7 mouse cellular contexts compared by ENCODE assay signal in the genomic region with DNA sequence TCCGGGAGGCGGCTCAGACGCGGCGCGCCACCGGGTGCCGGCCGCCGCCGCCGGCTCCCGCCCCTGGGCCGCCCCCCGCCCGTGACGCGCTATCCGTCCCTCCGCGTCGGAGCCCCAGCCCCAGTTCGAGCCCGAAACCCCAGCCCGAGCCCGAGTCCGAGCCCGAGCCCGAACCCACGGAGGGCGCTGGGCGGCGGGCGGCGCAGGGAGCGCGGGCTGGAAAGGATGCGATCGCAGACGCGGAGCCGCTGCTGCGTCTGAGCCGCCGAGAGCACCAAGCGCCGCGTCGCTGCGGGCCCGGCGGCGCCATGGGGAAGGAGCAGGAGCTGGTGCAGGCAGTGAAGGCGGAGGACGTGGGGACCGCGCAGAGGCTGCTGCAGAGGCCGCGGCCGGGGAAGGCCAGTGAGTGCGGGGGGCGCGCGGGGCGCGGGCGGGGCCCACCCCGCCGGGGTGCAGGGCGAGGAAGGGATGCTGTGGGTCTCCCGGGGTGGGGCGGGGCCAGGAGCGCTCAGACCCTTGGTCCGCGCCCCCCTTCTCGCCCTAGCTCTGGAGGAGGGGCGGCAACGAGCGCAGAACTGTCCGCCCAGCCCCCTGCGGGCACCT. TPM values are rescaled to one million over a fixed set of nuclear protein-coding genes. Genes with fewer than 3 reads are reported as not detected.
A peak's percentile ranks its signal among the peaks of the same experiment; 100 is the strongest.
DNase-seq lines count a peak whose midpoint lies in the region; ATAC-seq lines count a peak whose summit lies in the region.

No protein-coding gene starts in this region.

- no peaks in the 10 kb centered on the region for H3K9me3 ChIP-seq in lung, embryonic 15.5 days
- H3K9me3 ChIP-seq in forebrain, embryonic 12.5 days, result no peaks in the 10 kb centered on the region
- H3K9me3 ChIP-seq in intestine, embryonic 15.5 days, result no peaks in the 10 kb centered on the region
- H3K9me3 ChIP-seq in midbrain, embryonic 10.5 days (replicated peaks), result no peaks in the 10 kb centered on the region

- H3K27me3 ChIP-seq in lung, embryonic 15.5 days, result peaks cover 44% of the 10 kb centered on the region
- H3K27me3 ChIP-seq in forebrain, embryonic 12.5 days, result peaks cover 15% of the 10 kb centered on the region
- peaks cover 36% of the 10 kb centered on the region for H3K27me3 ChIP-seq in intestine, embryonic 15.5 days (replicated peaks)
- H3K27me3 ChIP-seq in midbrain, embryonic 10.5 days (ENCODE audit: low read depth, poor library complexity, severe bottlenecking), result peaks cover 41% of the 10 kb centered on the region

- 0% methylated on average over 29 of the region's 81 CpGs for WGBS in lung, embryonic 15.5 days
- WGBS in forebrain, embryonic 12.5 days, result under 1% methylated on average over 54 of the region's 81 CpGs
- WGBS in intestine, embryonic 15.5 days, result 0% methylated on average over 79 of the region's 81 CpGs
- under 1% methylated on average over 77 of the region's 81 CpGs for WGBS in midbrain, embryonic 10.5 days

- ATAC-seq in lung, embryonic 15.5 days (ENCODE audit: borderline replicate concordance, extremely low read depth, low FRiP score, low TSS enrichment), result peak; percentile 66
- ATAC-seq in forebrain, embryonic 12.5 days (ENCODE audit: low FRiP score), result peak; percentile 82
- ATAC-seq in intestine, embryonic 15.5 days, result peak; percentile 65

- H3K9ac ChIP-seq in lung, embryonic 15.5 days, result peak overlapping the region; percentile 57
- H3K9ac ChIP-seq in forebrain, embryonic 12.5 days, result peak overlapping the region; percentile 90
- H3K9ac ChIP-seq in intestine, embryonic 15.5 days, result peak overlapping the region; percentile 73

- H3K4me1 ChIP-seq in lung, embryonic 15.5 days, result peaks cover 13% of the 10 kb centered on the region
- no peaks in the 10 kb centered on the region for H3K4me1 ChIP-seq in brown adipose tissue, adult 24 weeks (ENCODE audit: control insufficient read depth, insufficient read depth, insufficient read length, low read length)
- H3K4me1 ChIP-seq in forebrain, embryonic 12.5 days, result peaks cover 40% of the 10 kb centered on the region
- H3K4me1 ChIP-seq in intestine, embryonic 15.5 days (replicated peaks), result peaks cover 16% of the 10 kb centered on the region
- H3K4me1 ChIP-seq in midbrain, embryonic 10.5 days, result peaks cover 44% of the 10 kb centered on the region

- no peak overlapping the region for H3K27ac ChIP-seq in lung, embryonic 15.5 days
- no peak overlapping the region for H3K27ac ChIP-seq in brown adipose tissue, adult 24 weeks (replicated peaks; ENCODE audit: low read depth, low read length)
- H3K27ac ChIP-seq in forebrain, embryonic 12.5 days, result peak overlapping the region; percentile 90
- peak overlapping the region; percentile 32; the same call in 1 of the 2 replicates for H3K27ac ChIP-seq in intestine, embryonic 15.5 days
- peak overlapping the region; percentile 91 for H3K27ac ChIP-seq in midbrain, embryonic 10.5 days (replicated peaks)

- peak overlapping the region; percentile 100 for H3K4me2 ChIP-seq in lung, embryonic 15.5 days
- peak overlapping the region; percentile 92 for H3K4me2 ChIP-seq in forebrain, embryonic 12.5 days
- H3K4me2 ChIP-seq in intestine, embryonic 15.5 days (replicated peaks), result peak overlapping the region; percentile 100

- no peak for DNase-seq in lung, postnatal 36 days
- peak; percentile 69 for DNase-seq in midbrain, embryonic 10.5 days (ENCODE audit: low spot score)
- DNase-seq in testis, postnatal 10 days (ENCODE audit: low spot score), result peak; percentile 78

- peak overlapping the region; percentile 54 for H3K4me3 ChIP-seq in lung, embryonic 15.5 days
- peak overlapping the region; percentile 66 for H3K4me3 ChIP-seq in brown adipose tissue, adult 24 weeks (ENCODE audit: insufficient read depth, low read depth, low read length)
- peak overlapping the region; percentile 88 for H3K4me3 ChIP-seq in forebrain, embryonic 12.5 days (replicated peaks)
- peak overlapping the region; percentile 69 for H3K4me3 ChIP-seq in intestine, embryonic 15.5 days (replicated peaks)
- H3K4me3 ChIP-seq in midbrain, embryonic 10.5 days, result peak overlapping the region; percentile 88

- no peaks in the 10 kb centered on the region for H3K36me3 ChIP-seq in lung, embryonic 15.5 days
- no peaks in the 10 kb centered on the region for H3K36me3 ChIP-seq in forebrain, embryonic 12.5 days (replicated peaks)
- H3K36me3 ChIP-seq in intestine, embryonic 15.5 days, result no peaks in the 10 kb centered on the region
- no peaks in the 10 kb centered on the region for H3K36me3 ChIP-seq in midbrain, embryonic 10.5 days

RNA-seq across cellular contexts. Expression of gene Caskin1, which starts 0.4 kb away (rescaled TPM):
- polyA plus RNA-seq in lung, embryonic 15.5 days (2015; fragmentation: Nextera tagmentation; extraction: Ambion mirVana), result 0.97 and 1.0 TPM in 2 replicates
- not detected in 2 replicates for polyA plus RNA-seq in brown adipose tissue, adult 24 weeks (2012; ENCODE audit: insufficient read depth, insufficient read length, missing spikeins)
- 14.8 and 16.6 TPM in 2 replicates for polyA plus RNA-seq in forebrain, embryonic 12.5 days (2016; fragmentation: Nextera tagmentation; extraction: Ambion mirVana)
- polyA plus RNA-seq in intestine, embryonic 15.5 days (2015; fragmentation: Nextera tagmentation; extraction: Ambion mirVana), result 1.5 and 1.8 TPM in 2 replicates
- 6.7 and 8.5 TPM in 2 replicates for polyA plus RNA-seq in midbrain, embryonic 10.5 days (2016; fragmentation: Nextera tagmentation; extraction: Ambion mirVana)

RNA-seq across cellular contexts. Expression of gene Mlst8, which starts 9.9 kb away (rescaled TPM):
- 31.6 and 34.5 TPM in 2 replicates for polyA plus RNA-seq in lung, embryonic 15.5 days (2015; fragmentation: Nextera tagmentation; extraction: Ambion mirVana)
- polyA plus RNA-seq in brown adipose tissue, adult 24 weeks (2012; ENCODE audit: insufficient read depth, insufficient read length, missing spikeins), result 6.6 and 9.8 TPM in 2 replicates
- polyA plus RNA-seq in forebrain, embryonic 12.5 days (2016; fragmentation: Nextera tagmentation; extraction: Ambion mirVana), result 34.4 and 37.9 TPM in 2 replicates
- polyA plus RNA-seq in intestine, embryonic 15.5 days (2015; fragmentation: Nextera tagmentation; extraction: Ambion mirVana), result 25.2 and 27.3 TPM in 2 replicates
- polyA plus RNA-seq in midbrain, embryonic 10.5 days (2016; fragmentation: Nextera tagmentation; extraction: Ambion mirVana), result 40.2 and 40.9 TPM in 2 replicates

RNA-seq across cellular contexts. Expression of gene Bricd5, which starts 15.1 kb away (rescaled TPM):
- not detected in 2 replicates for polyA plus RNA-seq in lung, embryonic 15.5 days (2015; fragmentation: Nextera tagmentation; extraction: Ambion mirVana)
- not detected in 2 replicates for polyA plus RNA-seq in brown adipose tissue, adult 24 weeks (2012; ENCODE audit: insufficient read depth, insufficient read length, missing spikeins)
- polyA plus RNA-seq in forebrain, embryonic 12.5 days (2016; fragmentation: Nextera tagmentation; extraction: Ambion mirVana), result not detected in 2 replicates
- polyA plus RNA-seq in intestine, embryonic 15.5 days (2015; fragmentation: Nextera tagmentation; extraction: Ambion mirVana), result 0.40 and 0.68 TPM in 2 replicates
- polyA plus RNA-seq in midbrain, embryonic 10.5 days (2016; fragmentation: Nextera tagmentation; extraction: Ambion mirVana), result 0.21 and 0.22 TPM in 2 replicates

RNA-seq across cellular contexts. Expression of gene Pgp, which starts 18.6 kb away (rescaled TPM):
- polyA plus RNA-seq in lung, embryonic 15.5 days (2015; fragmentation: Nextera tagmentation; extraction: Ambion mirVana), result 56.2 and 57.4 TPM in 2 replicates
- polyA plus RNA-seq in brown adipose tissue, adult 24 weeks (2012; ENCODE audit: insufficient read depth, insufficient read length, missing spikeins), result 40.0 and 47.3 TPM in 2 replicates
- polyA plus RNA-seq in forebrain, embryonic 12.5 days (2016; fragmentation: Nextera tagmentation; extraction: Ambion mirVana), result 59.3 and 60.3 TPM in 2 replicates
- polyA plus RNA-seq in intestine, embryonic 15.5 days (2015; fragmentation: Nextera tagmentation; extraction: Ambion mirVana), result 79.9 and 80.6 TPM in 2 replicates
- polyA plus RNA-seq in midbrain, embryonic 10.5 days (2016; fragmentation: Nextera tagmentation; extraction: Ambion mirVana), result 76.4 and 83.5 TPM in 2 replicates

RNA-seq across cellular contexts. Expression of gene E4f1, which starts 18.6 kb away (rescaled TPM):
- polyA plus RNA-seq in lung, embryonic 15.5 days (2015; fragmentation: Nextera tagmentation; extraction: Ambion mirVana), result 26.0 and 35.4 TPM in 2 replicates
- polyA plus RNA-seq in brown adipose tissue, adult 24 weeks (2012; ENCODE audit: insufficient read depth, insufficient read length, missing spikeins), result 6.9 and 7.0 TPM in 2 replicates
- 34.1 and 37.1 TPM in 2 replicates for polyA plus RNA-seq in forebrain, embryonic 12.5 days (2016; fragmentation: Nextera tagmentation; extraction: Ambion mirVana)
- 23.0 and 29.3 TPM in 2 replicates for polyA plus RNA-seq in intestine, embryonic 15.5 days (2015; fragmentation: Nextera tagmentation; extraction: Ambion mirVana)
- 36.2 and 42.9 TPM in 2 replicates for polyA plus RNA-seq in midbrain, embryonic 10.5 days (2016; fragmentation: Nextera tagmentation; extraction: Ambion mirVana)

Comparison
In these comparisons a context has a peak if more than half of its experiments do, and no peak if none do; other contexts are left out.
1. H3K27ac ChIP-seq: peak in forebrain, embryonic 12.5 days (single experiment), intestine, embryonic 15.5 days (single experiment) and midbrain, embryonic 10.5 days (single experiment); none in lung, embryonic 15.5 days (single experiment) and brown adipose tissue, adult 24 weeks (single experiment).
2. Peak in every context shown above with its lines, with median percentiles within 50 percentile points of each other: ATAC-seq, H3K4me2 ChIP-seq, H3K4me3 ChIP-seq and H3K9ac ChIP-seq.